Mouse (Mus musculus) adrenal gland, postnatal 4 days (tissue): ENCODE measurements around the gene Fndc7. TPM values are rescaled to one million over a fixed set of nuclear protein-coding genes. Genes with fewer than 3 reads are reported as not detected.
"Not testable (repeated sequence)": the region's sequence is repeated elsewhere in the genome, so short reads cannot be mapped to it uniquely, and the experiment has no call there.

Source experiments
- DNase-seq, 2 experiments: peaks; one replicate each; pipeline ENCODE4 v3.0.0; 2021 to 2022; ENCODE audit warnings: low spot score in 2 of 2, mixed read lengths in 2 of 2
- total RNA-seq, 2 experiments: library from RNA; stranded (reverse); gene quantifications; 2 replicates each; pipeline ENCODE4 v1.2.3; 2021

The Fndc7 gene
- total RNA-seq, 2 experiments from 2014 or later = 1.5 to 1.7 TPM

- no peak for DNase-seq
Measured at GRCm38 (mm10) chr3:108856386-108857123, 33.3 kb downstream of the Fndc7 start.

GRCm38 (mm10) chr3:108855864-108856263 lies 33.9 kb downstream of the Fndc7 start:
- DNase-seq = peak; percentile 18 to 46

DNA sequence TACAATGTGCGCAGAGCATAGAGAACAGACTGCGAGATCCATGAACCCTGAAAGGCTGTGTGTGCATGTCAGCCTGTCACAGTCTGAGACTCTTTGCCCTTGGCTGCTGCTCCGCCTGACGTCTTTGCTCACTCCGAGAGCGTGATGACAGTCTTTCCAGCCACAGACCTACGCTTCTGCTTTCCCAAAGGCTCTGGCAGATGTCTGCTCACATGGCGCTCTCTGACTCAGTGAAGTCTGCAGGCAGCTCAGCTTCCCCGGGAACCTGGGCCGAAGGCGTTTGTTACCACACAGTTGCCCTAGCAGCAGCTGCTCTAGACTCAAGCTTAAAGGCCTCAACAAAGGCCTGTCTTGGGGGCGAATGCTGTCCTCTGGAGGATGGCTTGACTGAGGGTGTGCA lies 34.4 kb downstream of the Fndc7 start:
- peak in 1 of 2 experiments; percentile 32 for DNase-seq

DNA sequence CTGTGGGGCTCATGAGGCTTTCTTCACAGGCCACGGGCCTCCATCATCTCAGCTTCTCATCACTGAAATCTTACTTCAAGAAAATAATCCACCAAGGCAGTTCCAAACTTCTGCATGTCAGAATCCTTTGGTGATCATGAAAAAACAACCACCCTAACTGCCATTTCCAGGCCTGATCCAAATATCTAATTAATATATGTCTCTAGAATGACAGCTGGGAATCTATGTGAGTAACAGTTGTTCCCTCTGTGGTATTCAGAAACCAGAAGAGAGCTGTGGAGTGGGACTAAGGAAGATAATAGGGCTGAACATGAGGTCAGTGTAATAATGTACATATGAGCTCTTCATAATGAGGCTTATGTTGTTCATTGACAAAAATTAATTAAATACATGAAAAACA lies 36.5 kb downstream of the Fndc7 start:
- DNase-seq = no peak

DNA sequence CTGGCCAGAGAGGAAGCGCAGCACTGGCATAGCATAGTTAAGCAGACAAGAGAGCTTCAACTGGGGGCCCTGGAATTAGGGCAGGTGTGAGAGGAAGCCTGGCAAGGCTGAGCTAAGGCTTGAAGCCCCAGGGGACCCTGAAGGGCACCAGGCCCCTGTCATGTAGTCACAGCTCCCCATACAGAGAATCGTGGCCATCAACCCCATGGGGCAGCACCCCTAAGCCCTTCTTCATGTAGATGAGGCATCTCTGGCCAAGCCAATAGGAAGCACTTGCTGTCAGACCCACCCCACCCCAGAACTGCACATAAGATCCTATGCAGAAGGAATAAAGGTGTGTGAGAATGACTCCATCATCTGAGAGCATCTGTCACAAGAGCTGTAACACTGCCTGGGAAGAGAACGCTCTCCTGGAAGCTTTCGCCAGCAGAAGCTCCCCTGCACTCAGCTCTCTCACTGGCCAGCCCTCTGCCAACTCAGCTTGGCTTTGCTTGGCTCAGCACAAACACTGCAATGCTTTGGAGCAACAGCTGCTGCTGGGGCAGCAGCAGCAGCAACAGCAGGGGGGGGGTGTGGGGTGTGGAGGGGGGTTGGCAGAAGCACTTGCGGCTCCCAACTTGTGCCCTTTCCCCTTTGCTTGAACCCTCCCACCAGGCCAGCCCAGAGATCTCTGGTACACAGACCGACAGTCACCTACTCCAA lies 37.7 kb downstream of the Fndc7 start:
- DNase-seq = no peak

DNA sequence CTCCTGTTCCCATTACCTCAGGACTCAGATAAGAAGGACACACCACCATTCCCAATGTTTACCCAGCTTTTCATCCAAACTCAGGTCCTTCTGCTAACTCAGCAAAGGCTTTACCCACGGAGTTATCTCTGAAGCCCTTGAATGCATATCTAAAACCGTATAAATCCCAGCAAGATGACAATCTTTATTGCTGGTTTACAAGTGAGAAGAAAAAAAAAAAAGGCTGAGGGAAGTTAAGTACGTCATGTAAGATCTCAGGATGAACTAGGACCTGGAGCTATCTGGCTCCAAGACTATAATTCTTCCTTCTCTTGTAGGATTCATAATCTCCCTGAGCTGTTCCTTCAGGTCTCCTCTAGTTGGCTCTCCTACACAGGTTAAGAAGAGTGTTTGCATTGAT lies 38.3 kb downstream of the Fndc7 start:
- DNase-seq = no peak

- DNase-seq = no peak
Measured at GRCm38 (mm10) chr3:108851075-108851474, 38.7 kb downstream of the Fndc7 start.

- peak in 1 of 2 experiments; percentile 19 for DNase-seq
Measured at GRCm38 (mm10) chr3:108850506-108850905, 39.3 kb downstream of the Fndc7 start.

DNA sequence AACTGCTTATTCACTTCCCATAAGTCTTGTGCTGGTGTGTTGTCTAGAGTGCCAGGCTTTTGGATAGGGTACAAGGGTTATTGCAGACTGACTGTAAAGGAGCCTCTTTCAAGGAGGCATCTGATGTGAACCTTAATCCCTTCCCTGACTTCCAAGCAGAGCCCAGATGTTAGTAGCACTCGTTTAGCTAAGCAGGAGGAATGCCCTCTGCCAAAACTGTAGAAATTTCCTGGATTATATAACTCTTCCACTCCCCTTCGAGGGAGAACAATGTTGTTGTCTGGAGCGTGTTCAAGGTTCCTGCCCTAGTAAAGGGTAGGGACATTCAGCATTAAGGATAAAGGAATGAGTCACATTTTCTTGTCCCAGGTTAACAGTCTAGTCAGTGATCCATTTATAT lies 43.2 kb downstream of the Fndc7 start:
- DNase-seq = no peak

DNA sequence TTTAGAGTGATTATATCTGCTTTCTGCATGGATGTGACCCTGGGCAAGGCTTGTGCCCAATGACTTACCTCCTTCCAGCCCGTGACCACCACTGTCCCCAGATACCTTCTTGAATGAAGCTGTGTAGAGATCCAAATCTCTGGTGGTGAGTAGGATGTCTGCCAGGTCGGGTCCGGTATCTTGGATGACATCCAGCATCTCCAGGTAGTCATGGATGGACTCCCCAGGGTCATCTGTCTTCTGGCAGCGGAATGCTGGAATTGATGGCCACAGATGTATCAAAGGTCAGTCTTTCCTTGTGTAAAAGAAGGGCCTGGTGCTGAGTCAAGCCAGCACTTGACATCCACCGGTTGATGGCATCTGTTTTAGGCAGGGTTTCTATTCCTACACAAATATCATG lies 45.3 kb downstream of the Fndc7 start:
- DNase-seq = no peak

- no peak for DNase-seq
Measured at GRCm38 (mm10) chr3:108844026-108844425, 45.8 kb downstream of the Fndc7 start.

- no peak for DNase-seq
Measured at GRCm38 (mm10) chr3:108840716-108841054, 49.1 kb downstream of the Fndc7 start.

DNA sequence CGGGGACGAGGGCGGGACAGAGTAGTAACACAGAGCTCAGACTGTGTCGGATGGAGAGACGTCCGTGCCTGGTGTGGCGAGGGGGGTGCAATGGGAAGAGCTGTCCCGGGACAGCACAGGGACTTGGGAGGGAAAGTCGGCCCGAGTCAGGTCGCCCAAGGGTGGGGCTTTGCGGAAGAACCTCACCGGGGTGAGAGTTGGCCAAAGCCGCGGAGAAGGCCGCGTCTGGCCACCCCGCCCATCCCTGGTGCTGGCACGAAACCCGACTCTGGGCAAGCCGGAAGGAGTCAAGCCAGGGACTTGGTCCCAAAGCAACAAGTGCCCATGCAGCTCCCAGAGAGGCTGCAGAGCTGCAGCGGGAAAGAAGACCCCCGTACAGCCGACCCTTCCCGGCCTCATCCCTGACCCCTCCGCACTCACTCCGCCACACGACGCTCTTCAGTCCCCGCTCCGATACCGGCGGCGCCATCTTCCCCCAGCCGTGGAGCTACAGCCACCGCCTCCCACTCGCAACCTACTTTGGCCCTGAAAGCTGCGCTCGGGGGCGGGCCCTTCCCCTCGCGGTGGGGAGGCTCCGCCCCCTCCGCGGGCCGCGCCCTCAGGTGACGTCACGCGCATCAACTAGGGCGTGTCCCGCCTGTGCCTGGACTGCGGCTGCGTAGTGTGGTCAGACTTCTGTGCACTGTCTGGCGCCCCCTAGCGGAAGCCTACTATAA lies 49.6 kb downstream of the Fndc7 start, which contains the start of gene Stxbp3:
Gene Stxbp3 (minus strand): TSS at position 527 of the 716 bp plus-strand sequence.
- peak; percentile 98 to 99 for DNase-seq

GRCm38 (mm10) chr3:108839647-108839999 lies 50.2 kb downstream of the Fndc7 start:
- no peak for DNase-seq

DNA sequence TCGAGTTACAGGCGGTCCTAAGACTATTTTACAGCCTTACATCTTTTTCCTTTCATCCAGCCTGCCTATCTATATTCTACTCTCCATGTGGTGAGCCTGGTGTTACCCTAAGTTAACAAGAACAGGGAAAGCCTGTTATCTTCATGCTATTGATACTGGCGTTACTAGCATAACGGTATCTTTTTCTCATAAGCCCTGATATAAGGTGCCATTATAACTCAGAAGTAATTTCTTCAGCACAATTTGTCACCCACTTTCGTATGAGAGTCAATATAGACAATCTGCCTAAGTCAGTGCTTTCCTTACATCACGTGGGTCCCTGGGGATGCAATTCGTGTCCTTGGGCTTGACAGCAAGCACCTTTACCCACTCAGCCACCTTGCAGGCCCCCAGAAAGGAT lies 50.8 kb downstream of the Fndc7 start:
- no peak for DNase-seq

DNA sequence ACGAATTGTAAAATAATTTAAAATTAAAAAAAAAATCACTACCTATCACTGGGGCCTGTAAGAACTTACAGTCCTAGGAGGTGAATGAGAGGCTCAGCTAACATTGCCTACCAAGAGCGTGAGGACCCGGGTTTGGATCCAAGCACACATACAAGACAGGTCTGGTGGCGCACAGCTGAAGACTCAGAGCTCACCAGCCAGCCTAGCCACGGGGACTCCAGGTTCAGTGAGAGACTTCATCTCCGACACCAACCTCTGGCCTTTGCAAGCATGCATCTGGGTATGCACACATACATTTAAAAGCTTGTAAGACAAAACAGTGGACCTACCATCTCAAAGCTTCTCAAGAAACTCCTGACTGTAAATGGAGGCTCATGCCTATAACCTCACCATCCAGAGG lies 52.9 kb downstream of the Fndc7 start:
- no peak for DNase-seq

DNA sequence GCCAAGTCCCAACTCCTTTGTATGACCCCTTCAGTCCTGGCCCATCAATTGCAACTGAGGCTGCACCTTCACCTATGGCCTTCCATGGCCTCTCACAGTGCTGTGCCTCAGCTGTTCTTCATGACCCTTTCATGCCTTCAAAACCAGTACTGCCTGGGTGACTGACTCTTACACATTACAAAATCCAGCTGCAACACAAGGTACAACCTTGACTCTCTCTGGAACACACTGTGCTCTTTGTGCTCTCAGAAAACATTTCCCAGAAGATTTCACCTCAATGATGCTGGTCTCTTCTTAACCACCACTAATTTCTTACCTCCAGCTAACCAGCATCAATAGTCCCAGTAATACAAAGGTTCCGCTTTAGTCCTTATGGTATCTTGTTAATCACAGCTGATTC lies 56.1 kb downstream of the Fndc7 start:
- not testable (repeated sequence) for DNase-seq

GRCm38 (mm10) chr3:108831750-108832149 lies 58.1 kb downstream of the Fndc7 start:
- no peak for DNase-seq

DNA sequence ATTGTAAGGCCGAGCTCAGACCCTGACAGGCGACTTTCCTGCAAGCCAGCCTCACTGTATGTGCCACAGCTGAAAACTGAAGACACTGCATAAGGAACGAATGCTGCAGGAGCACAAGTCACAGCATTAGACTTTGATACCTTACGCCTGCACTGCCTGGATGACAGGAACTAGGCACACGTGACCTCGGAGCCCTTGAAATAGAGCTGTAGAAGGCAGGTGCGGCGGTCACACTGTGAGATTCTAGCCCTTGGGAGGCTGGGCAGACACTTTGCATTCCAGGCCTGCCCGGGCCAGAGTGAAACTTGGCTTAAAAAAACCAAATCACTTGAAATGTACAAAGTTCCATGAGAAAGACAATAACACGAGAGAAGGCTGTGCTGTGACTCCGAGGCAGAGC lies 59.3 kb downstream of the Fndc7 start:
- DNase-seq = no peak

- no peak for DNase-seq
Measured at GRCm38 (mm10) chr3:108815631-108816030, 74.2 kb downstream of the Fndc7 start.

DNA sequence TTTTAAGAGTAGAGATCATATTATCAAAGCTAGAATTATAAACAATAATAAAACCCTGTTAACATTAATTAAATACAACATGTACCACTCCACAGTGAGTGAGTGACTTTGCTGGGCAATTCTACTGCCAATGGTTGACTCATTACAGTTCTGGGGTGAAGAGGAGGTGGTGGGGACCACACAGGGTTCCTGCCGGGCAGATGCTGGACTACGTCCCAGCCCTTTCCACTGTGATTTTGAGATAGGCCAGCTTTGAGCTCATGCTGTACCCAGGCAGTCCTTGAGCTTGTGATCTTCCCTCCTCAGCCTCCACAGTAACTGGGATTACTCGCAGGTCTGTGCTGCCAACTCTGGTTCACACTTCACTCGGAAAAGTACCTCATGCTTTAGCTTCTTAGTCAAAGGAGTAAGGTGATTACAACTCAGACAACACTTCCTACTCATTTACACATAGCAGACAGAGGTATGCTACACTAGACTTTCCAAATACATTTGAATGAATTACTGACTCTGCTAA lies 79.0 kb downstream of the Fndc7 start:
- DNase-seq = no peak

- DNase-seq = no peak
Measured at GRCm38 (mm10) chr3:108805622-108806021, 84.2 kb downstream of the Fndc7 start.
